7 mouse cellular contexts compared by ENCODE assay signal in genomic region chr11:74981464-74981863, GRCm38 (mm10). TPM values are rescaled to one million over a fixed set of nuclear protein-coding genes. Genes with fewer than 3 reads are reported as not detected.
DNase-seq lines count a peak whose midpoint lies in the region; ATAC-seq lines count a peak whose summit lies in the region.

No protein-coding gene starts in this region.

- peak; percentile 28 for DNase-seq in WW6 (ENCODE audit: low read depth, low spot score)
- peak; percentile 59 for DNase-seq in cerebellum, adult 8-10 months
- DNase-seq in frontal cortex, postnatal 25 days (ENCODE audit: low spot score in 2 of 2) = peak; percentile 63 to 64
- DNase-seq in left cerebral cortex, postnatal 10 days (ENCODE audit: extremely low spot score in 1 of 2, low spot score in 2 of 2) = peak; percentile 42 to 83
- DNase-seq in midbrain, embryonic 14.5 days = peak; percentile 87
- DNase-seq in spleen, postnatal 10 days (ENCODE audit: low spot score in 2 of 2) = peak; percentile 59 to 84

- no peak overlapping the region for H3K9ac ChIP-seq in intestine, embryonic 15.5 days
- no peak overlapping the region for H3K9ac ChIP-seq in midbrain, embryonic 14.5 days (replicated peaks; ENCODE audit: low read length)

- no peak overlapping the region for H3K27ac ChIP-seq in intestine, embryonic 15.5 days
- H3K27ac ChIP-seq in midbrain, embryonic 14.5 days (replicated peaks; ENCODE audit: low read depth, low read length) = no peak overlapping the region

- H3K9me3 ChIP-seq in intestine, embryonic 15.5 days = no peaks in the 10 kb centered on the region
- H3K9me3 ChIP-seq in midbrain, embryonic 14.5 days (ENCODE audit: control insufficient read depth, low read length) = no peaks in the 10 kb centered on the region

- intact Hi-C loops in left cerebral cortex, postnatal 10 days (cut with DNase I) = loop anchor here (2.0 kb wide), 1 partner anchor 187 kb away; the partner anchor contains the start of gene Hic1

- H3K4me3 ChIP-seq in intestine, embryonic 15.5 days (replicated peaks) = no peak overlapping the region
- H3K4me3 ChIP-seq in midbrain, embryonic 14.5 days (replicated peaks; ENCODE audit: low read depth, low read length) = no peak overlapping the region

- H3K27me3 ChIP-seq in intestine, embryonic 15.5 days (replicated peaks) = no peaks in the 10 kb centered on the region
- no peaks in the 10 kb centered on the region for H3K27me3 ChIP-seq in midbrain, embryonic 14.5 days (ENCODE audit: control insufficient read depth, insufficient read depth, low read length)

- H3K4me2 ChIP-seq in intestine, embryonic 15.5 days (replicated peaks) = no peak overlapping the region
- H3K4me2 ChIP-seq in midbrain, embryonic 14.5 days (ENCODE audit: low read length) = no peak overlapping the region

- peaks cover 4% of the 10 kb centered on the region; the same call in 1 of the 2 replicates for H3K4me1 ChIP-seq in intestine, embryonic 15.5 days (replicated peaks)
- H3K4me1 ChIP-seq in midbrain, embryonic 14.5 days (ENCODE audit: control insufficient read depth, insufficient read depth, low read length) = no peaks in the 10 kb centered on the region

- 31% methylated on average over 2 of the region's 2 CpGs for WGBS in intestine, embryonic 15.5 days
- 44% methylated on average over 2 of the region's 2 CpGs for WGBS in midbrain, embryonic 14.5 days

- 0 out of 2 replicates have a peak, but pooled peaks cover 3% of the 10 kb centered on the region for H3K36me3 ChIP-seq in intestine, embryonic 15.5 days
- 0 out of 2 replicates have a peak, but pooled peaks cover 8% of the 10 kb centered on the region for H3K36me3 ChIP-seq in midbrain, embryonic 14.5 days (ENCODE audit: control insufficient read depth, insufficient read depth, low read length)

- ATAC-seq in intestine, embryonic 15.5 days = peak; percentile 59
- no peak for ATAC-seq in midbrain, embryonic 14.5 days (ENCODE audit: low FRiP score, low TSS enrichment)

RNA-seq across cellular contexts. Expression of gene Srr, which starts 55.7 kb away (rescaled TPM):
- polyA plus RNA-seq in intestine, embryonic 15.5 days (2015; fragmentation: Nextera tagmentation; extraction: Ambion mirVana) = 16.1 and 16.6 TPM in 2 replicates
- total RNA-seq in left cerebral cortex, postnatal 10 days (2021) = 100 to 1,000 TPM in 1 of 2 experiments, 10 to 100 TPM in 1; 99.9 to 101 TPM
- polyA plus RNA-seq in midbrain, embryonic 14.5 days (2014; fragmentation: Nextera tagmentation; extraction: Ambion mirVana) = 34.4 and 49.9 TPM in 2 replicates

RNA-seq across cellular contexts. Expression of gene Smg6, which starts 55.8 kb away (rescaled TPM):
- 11.9 and 12.4 TPM in 2 replicates for polyA plus RNA-seq in intestine, embryonic 15.5 days (2015; fragmentation: Nextera tagmentation; extraction: Ambion mirVana)
- 10 to 100 TPM; 21.8 to 24.9 TPM for total RNA-seq in left cerebral cortex, postnatal 10 days (2021)
- 14.0 and 15.9 TPM in 2 replicates for polyA plus RNA-seq in midbrain, embryonic 14.5 days (2014; fragmentation: Nextera tagmentation; extraction: Ambion mirVana)

Comparison
In these comparisons a context has a peak if more than half of its experiments do, and no peak if none do; other contexts are left out.
1. DNase-seq: peak in every context shown above with its lines; median percentile 87 in midbrain, embryonic 14.5 days; 72 in spleen, postnatal 10 days; 64 in frontal cortex, postnatal 25 days; 62 in left cerebral cortex, postnatal 10 days; 59 in cerebellum, adult 8-10 months; 28 in WW6.